19 mouse cellular contexts compared by ENCODE assay signal in the genomic region with DNA sequence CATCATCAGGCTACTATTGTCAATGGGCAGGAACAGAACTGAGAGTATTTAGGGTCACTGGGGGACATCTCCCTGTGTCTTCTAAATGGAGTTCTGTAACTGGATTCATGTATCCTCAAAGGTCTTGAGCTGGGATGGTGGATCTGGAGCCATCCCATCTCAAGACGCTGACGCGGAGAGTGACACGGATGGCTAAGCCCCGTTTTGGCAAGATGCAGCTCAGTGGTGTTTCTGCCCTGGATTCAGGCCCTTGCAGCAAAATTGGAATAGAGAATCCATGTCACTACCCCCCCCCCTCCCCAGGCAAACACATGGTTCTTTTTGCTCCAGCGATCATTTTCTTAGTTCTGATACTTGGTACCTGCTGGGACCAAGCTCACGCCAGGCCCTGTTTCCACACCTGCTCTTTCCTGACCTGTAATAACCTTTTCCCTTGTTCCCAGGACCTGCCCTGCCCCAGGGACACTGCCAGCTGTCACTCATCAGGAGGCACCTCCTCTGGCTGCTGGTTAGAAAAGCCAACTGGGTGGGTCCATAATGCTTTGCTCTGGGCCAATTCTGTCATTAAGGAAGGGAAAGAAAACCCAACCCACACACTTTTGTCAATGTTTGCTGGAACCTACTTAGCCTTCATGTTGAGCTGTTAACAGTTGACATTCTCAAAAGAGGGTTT. TPM values are rescaled to one million over a fixed set of nuclear protein-coding genes. Genes with fewer than 3 reads are reported as not detected.
DNase-seq lines count a peak whose midpoint lies in the region; ATAC-seq and TF ChIP-seq lines count a peak whose summit lies in the region.
"Had no signal": no experiment of that assay in that cellular context is flagged by ENCODE, and none has a peak within 500 bp of the region (broad histone marks: within the 10 kb centered on the region; RNA-seq: fewer than 3 reads in every experiment).

No protein-coding gene starts in this region.

- no peaks in the 10 kb centered on the region for H3K9me3 ChIP-seq in kidney, embryonic 14.5 days (ENCODE audit: control insufficient read depth, low read length)
- H3K9me3 ChIP-seq: forebrain, embryonic 15.5 days; hindbrain, embryonic 15.5 days; neural tube, embryonic 15.5 days had no signal

- TF ChIP-seq POLR2A in cerebellum, adult 2 months (IDR thresholded peaks at IDR 0.05; ENCODE audit: borderline replicate concordance, insufficient read depth, low read length): no peak

- H3K27ac ChIP-seq in cerebellum, adult 2 months (ENCODE audit: insufficient read depth, low read length): no peak overlapping the region
- H3K27ac ChIP-seq in kidney, embryonic 14.5 days (ENCODE audit: low read depth, low read length): no peak overlapping the region
- H3K27ac ChIP-seq: forebrain, embryonic 15.5 days; heart, embryonic 13.5 days; hindbrain, embryonic 15.5 days; neural tube, embryonic 15.5 days had no signal

- H3K36me3 ChIP-seq in kidney, embryonic 14.5 days (ENCODE audit: control insufficient read depth, insufficient read depth, low read length): no peaks in the 10 kb centered on the region
- H3K36me3 ChIP-seq: forebrain, embryonic 15.5 days; heart, embryonic 13.5 days; hindbrain, embryonic 15.5 days; neural tube, embryonic 15.5 days had no signal

- no peak for TF ChIP-seq CTCF in cerebellum, adult 2 months (IDR thresholded peaks at IDR 0.05; ENCODE audit: borderline replicate concordance, insufficient read depth, low read depth, low read length)

- peaks cover 9% of the 10 kb centered on the region for H3K4me1 ChIP-seq in cerebellum, adult 2 months (ENCODE audit: control insufficient read depth, insufficient read depth, low read length)
- H3K4me1 ChIP-seq in kidney, embryonic 14.5 days (ENCODE audit: control insufficient read depth, insufficient read depth, low read length): no peaks in the 10 kb centered on the region
- H3K4me1 ChIP-seq: forebrain, embryonic 15.5 days; neural tube, embryonic 15.5 days had no signal

- H3K4me3 ChIP-seq in cerebellum, adult 2 months (replicated peaks; ENCODE audit: insufficient read depth, low read depth, low read length): no peak overlapping the region
- H3K4me3 ChIP-seq in kidney, embryonic 14.5 days (ENCODE audit: low read length): no peak overlapping the region
- H3K4me3 ChIP-seq: forebrain, embryonic 15.5 days; heart, embryonic 13.5 days; hindbrain, embryonic 15.5 days; neural tube, embryonic 15.5 days had no signal

- H3K27me3 ChIP-seq in cerebellum, adult 2 months (ENCODE audit: control insufficient read depth, insufficient read depth, low read length): no peaks in the 10 kb centered on the region
- H3K27me3 ChIP-seq in kidney, embryonic 14.5 days (ENCODE audit: control insufficient read depth, insufficient read depth, low read length): no peaks in the 10 kb centered on the region
- H3K27me3 ChIP-seq: forebrain, embryonic 15.5 days; heart, embryonic 13.5 days; hindbrain, embryonic 15.5 days; neural tube, embryonic 15.5 days had no signal

- no peak for ATAC-seq in kidney, embryonic 14.5 days (ENCODE audit: low FRiP score, low TSS enrichment)
- ATAC-seq: forebrain, embryonic 15.5 days had no signal

- DNase-seq in cerebellum, postnatal 14 days: peak; percentile 32 to 38
- no peak for DNase-seq in cerebellum, adult 2 months
- DNase-seq in kidney, adult 8-10 months: peak; percentile 26 to 48
- peak; percentile 5 for DNase-seq in brain, adult 2 months (ENCODE audit: low read depth, low spot score)
- DNase-seq in lung, postnatal 14 days: peak; percentile 61
- DNase-seq in layer of hippocampus, postnatal 14 days (ENCODE audit: low spot score in 2 of 2): no peak
- DNase-seq in frontal cortex, postnatal 10 days (ENCODE audit: low spot score in 2 of 2): no peak
- DNase-seq: B cell, adult 2 months; cerebellum, adult 8-10 months; gastrocnemius, postnatal 10 days; right cerebral cortex, adult 18-20 months had no signal

- H3K4me2 ChIP-seq in kidney, embryonic 14.5 days (replicated peaks; ENCODE audit: low read depth, low read length): no peak overlapping the region
- H3K4me2 ChIP-seq: forebrain, embryonic 15.5 days; heart, embryonic 13.5 days; hindbrain, embryonic 15.5 days; neural tube, embryonic 15.5 days had no signal

- 33% methylated on average over 7 of the region's 7 CpGs for WGBS in cerebellum, adult 2 months
- WGBS in kidney, embryonic 14.5 days: 87% methylated on average over 7 of the region's 7 CpGs

- no peak overlapping the region for H3K9ac ChIP-seq in kidney, embryonic 14.5 days (ENCODE audit: low read depth, low read length)
- H3K9ac ChIP-seq: forebrain, embryonic 15.5 days; heart, embryonic 13.5 days; hindbrain, embryonic 15.5 days; neural tube, embryonic 15.5 days had no signal

RNA-seq across cellular contexts. Expression of a gene that starts 38.1 kb away (rescaled TPM):
- polyA plus RNA-seq in cerebellum, adult 2 months (2012; rRNA removed): not detected in 2 replicates
- polyA plus RNA-seq in kidney, embryonic 14.5 days (2014; fragmentation: Nextera tagmentation; extraction: Ambion mirVana): not detected in 2 replicates
- total RNA-seq in layer of hippocampus, postnatal 14 days (2021): not detected
- total RNA-seq: ES-E14; left cerebral cortex, postnatal 36 days; monocyte, adult 5-6 weeks had no signal
- polyA plus RNA-seq: heart, embryonic 13.5 days; neural tube, embryonic 15.5 days had no signal

Comparison
In these comparisons a context has a peak if more than half of its experiments do, and no peak if none do; other contexts are left out.
1. DNase-seq: peak in cerebellum, postnatal 14 days (2 of 2), kidney, adult 8-10 months (2 of 2), brain, adult 2 months (single experiment) and lung, postnatal 14 days (single experiment); none in cerebellum, adult 2 months (0 of 2), layer of hippocampus, postnatal 14 days (0 of 2) and frontal cortex, postnatal 10 days (0 of 2).